In genomic region chr1:183344886-183345816, GRCm38 (mm10) we compare ENCODE assay signal across 8 mouse cellular contexts. TPM values are rescaled to one million over a fixed set of nuclear protein-coding genes. Genes with fewer than 3 reads are reported as not detected.
DNase-seq lines count a peak whose midpoint lies in the region; ATAC-seq and TF ChIP-seq lines count a peak whose summit lies in the region.

No protein-coding gene starts in this region.

- peaks cover 42% of the 10 kb centered on the region for H3K36me3 ChIP-seq in embryonic facial prominence, embryonic 15.5 days
- peaks cover 46% of the 10 kb centered on the region for H3K36me3 ChIP-seq in limb, embryonic 14.5 days (ENCODE audit: control insufficient read depth, insufficient read depth, low read length)
- peaks cover 10% of the 10 kb centered on the region; the same call in 1 of the 2 replicates for H3K36me3 ChIP-seq in midbrain, embryonic 16.5 days (ENCODE audit: control insufficient read depth, insufficient read depth, low read length)
- peaks cover 6% of the 10 kb centered on the region for H3K36me3 ChIP-seq in spleen, adult 2 months (ENCODE audit: control insufficient read depth, insufficient read depth, low read length)

- H3K4me2 ChIP-seq in embryonic facial prominence, embryonic 15.5 days (replicated peaks), result peak overlapping the region; percentile 90
- peak overlapping the region; percentile 85 for H3K4me2 ChIP-seq in limb, embryonic 14.5 days (replicated peaks; ENCODE audit: low read depth, low read length, severe bottlenecking)
- peak overlapping the region; percentile 97 for H3K4me2 ChIP-seq in midbrain, embryonic 16.5 days (ENCODE audit: low read length)

- no peaks in the 10 kb centered on the region for H3K9me3 ChIP-seq in embryonic facial prominence, embryonic 15.5 days (replicated peaks)
- H3K9me3 ChIP-seq in limb, embryonic 14.5 days (ENCODE audit: control insufficient read depth, low read length), result no peaks in the 10 kb centered on the region
- H3K9me3 ChIP-seq in midbrain, embryonic 16.5 days (replicated peaks; ENCODE audit: control insufficient read depth, low read length, poor library complexity, severe bottlenecking), result no peaks in the 10 kb centered on the region

- TF ChIP-seq CTCF in bone marrow macrophage, adult 2 months (IDR thresholded peaks at IDR 0.05; ENCODE audit: low read depth, low read length), result no peak
- TF ChIP-seq CTCF in spleen, adult 2 months (IDR thresholded peaks at IDR 0.05; ENCODE audit: extremely low read depth, insufficient read depth, insufficient read length, insufficient replicate concordance), result no peak

- H3K4me3 ChIP-seq in bone marrow macrophage, adult 2 months (ENCODE audit: insufficient read depth, low read length), result peak overlapping the region; percentile 78
- peak overlapping the region; percentile 92 for H3K4me3 ChIP-seq in embryonic facial prominence, embryonic 15.5 days (replicated peaks)
- peak overlapping the region; percentile 81 for H3K4me3 ChIP-seq in limb, embryonic 14.5 days (replicated peaks; ENCODE audit: low read length)
- peak overlapping the region; percentile 98 for H3K4me3 ChIP-seq in midbrain, embryonic 16.5 days (ENCODE audit: low read depth, low read length)
- H3K4me3 ChIP-seq in spleen, adult 2 months (ENCODE audit: extremely low read depth, insufficient read depth, insufficient read length), result peak overlapping the region; percentile 91

- ATAC-seq in embryonic facial prominence, embryonic 15.5 days (ENCODE audit: insufficient number of reproducible peaks, low FRiP score, low TSS enrichment, low read depth), result peak; percentile 91
- peak; percentile 95 for ATAC-seq in limb, embryonic 14.5 days (ENCODE audit: low FRiP score, low read depth)
- peak; percentile 97 for ATAC-seq in midbrain, embryonic 16.5 days

- no peaks in the 10 kb centered on the region for H3K27me3 ChIP-seq in embryonic facial prominence, embryonic 15.5 days
- no peaks in the 10 kb centered on the region for H3K27me3 ChIP-seq in limb, embryonic 14.5 days (ENCODE audit: control insufficient read depth, insufficient read depth, low read length)
- H3K27me3 ChIP-seq in midbrain, embryonic 16.5 days (ENCODE audit: control insufficient read depth, insufficient read depth, low read depth, low read length), result no peaks in the 10 kb centered on the region
- H3K27me3 ChIP-seq in spleen, adult 2 months (ENCODE audit: control insufficient read depth, insufficient read depth, low read length), result no peaks in the 10 kb centered on the region

- peak overlapping the region; percentile 91 for H3K9ac ChIP-seq in embryonic facial prominence, embryonic 15.5 days
- peak overlapping the region; percentile 81 for H3K9ac ChIP-seq in limb, embryonic 14.5 days (ENCODE audit: low read depth, low read length, severe bottlenecking)
- peak overlapping the region; percentile 92 for H3K9ac ChIP-seq in midbrain, embryonic 16.5 days (ENCODE audit: low read depth, low read length)

- peak overlapping the region; percentile 45 for H3K27ac ChIP-seq in bone marrow macrophage, adult 2 months (ENCODE audit: insufficient read depth, low read depth, low read length)
- H3K27ac ChIP-seq in embryonic facial prominence, embryonic 15.5 days (replicated peaks), result peak overlapping the region; percentile 86
- peak overlapping the region; percentile 59 for H3K27ac ChIP-seq in limb, embryonic 14.5 days (replicated peaks; ENCODE audit: low read depth, low read length)
- peak overlapping the region; percentile 79 for H3K27ac ChIP-seq in midbrain, embryonic 16.5 days (ENCODE audit: low read length)
- peak overlapping the region; percentile 91 for H3K27ac ChIP-seq in spleen, adult 2 months (ENCODE audit: insufficient read depth, low read length)

- TF ChIP-seq POLR2A in bone marrow macrophage, adult 2 months (IDR thresholded peaks at IDR 0.05; ENCODE audit: borderline replicate concordance, low read depth, low read length), result no peak
- TF ChIP-seq POLR2A in limb, embryonic 14.5 days (IDR thresholded peaks at IDR 0.05; ENCODE audit: borderline replicate concordance, extremely low read depth, insufficient read depth, insufficient read length), result no peak
- TF ChIP-seq POLR2A in spleen, adult 2 months (IDR thresholded peaks at IDR 0.05; ENCODE audit: low read depth, low read length), result peak; percentile 38; the same call in 1 of the 2 replicates

- DNase-seq in B cell, adult 2 months, result peak; percentile 91 to 92
- peak; percentile 84 for DNase-seq in heart, adult 8-10 months (ENCODE audit: low spot score)
- DNase-seq in kidney, adult 9 months, result peak; percentile 89
- peak; percentile 86 for DNase-seq in limb, embryonic 14.5 days (ENCODE audit: low spot score)
- peak; percentile 84 to 88 for DNase-seq in spleen, adult 2 months (ENCODE audit: low read depth in 1 of 2, low spot score in 2 of 2)

- WGBS in embryonic facial prominence, embryonic 15.5 days, result under 1% methylated on average over 72 of the region's 72 CpGs
- under 1% methylated on average over 71 of the region's 72 CpGs for WGBS in limb, embryonic 14.5 days
- 1% methylated on average over 70 of the region's 72 CpGs for WGBS in midbrain, embryonic 16.5 days
- under 1% methylated on average over 72 of the region's 72 CpGs for WGBS in spleen, adult 2 months

- peaks cover 9% of the 10 kb centered on the region for H3K4me1 ChIP-seq in bone marrow macrophage, adult 2 months (ENCODE audit: control insufficient read depth, insufficient read depth, low read length)
- peaks cover 15% of the 10 kb centered on the region for H3K4me1 ChIP-seq in embryonic facial prominence, embryonic 15.5 days
- peaks cover 6% of the 10 kb centered on the region for H3K4me1 ChIP-seq in limb, embryonic 14.5 days (ENCODE audit: control insufficient read depth, insufficient read depth, low read length)
- H3K4me1 ChIP-seq in midbrain, embryonic 16.5 days (ENCODE audit: control insufficient read depth, insufficient read depth, low read length), result peaks cover 15% of the 10 kb centered on the region
- H3K4me1 ChIP-seq in spleen, adult 2 months (ENCODE audit: control insufficient read depth, insufficient read depth, insufficient read length), result no peaks in the 10 kb centered on the region; the same call in 1 of the 2 replicates

RNA-seq across cellular contexts. Expression of gene Mia3, which starts 24.2 kb away (rescaled TPM):
- polyA plus RNA-seq in bone marrow macrophage, adult 2 months (2012; ENCODE audit: insufficient read depth, insufficient read length, missing spikeins), result 127 and 149 TPM in 2 replicates
- 118 and 122 TPM in 2 replicates for polyA plus RNA-seq in embryonic facial prominence, embryonic 15.5 days (2015; fragmentation: Nextera tagmentation; extraction: Ambion mirVana)
- 100 to 1,000 TPM; 115 to 126 (median 124) TPM for total RNA-seq in heart, adult 8-10 months (2022)
- polyA plus RNA-seq in limb, embryonic 14.5 days (2012; rRNA removed), result 117 and 139 TPM in 2 replicates
- 116 and 118 TPM in 2 replicates for polyA plus RNA-seq in limb, embryonic 14.5 days (2014; fragmentation: Nextera tagmentation; extraction: Ambion mirVana)
- 111 and 116 TPM in 2 replicates for polyA plus RNA-seq in midbrain, embryonic 16.5 days (2015; fragmentation: Nextera tagmentation; extraction: Ambion mirVana)
- polyA plus RNA-seq in spleen, adult 2 months (2012; rRNA removed), result 35.9 and 45.3 TPM in 2 replicates

RNA-seq across cellular contexts. Expression of gene Taf1a, which starts 43.6 kb away (rescaled TPM):
- 8.1 TPM in 2 replicates for polyA plus RNA-seq in bone marrow macrophage, adult 2 months (2012; ENCODE audit: insufficient read depth, insufficient read length, missing spikeins)
- polyA plus RNA-seq in embryonic facial prominence, embryonic 15.5 days (2015; fragmentation: Nextera tagmentation; extraction: Ambion mirVana), result 20.1 and 25.3 TPM in 2 replicates
- total RNA-seq in heart, adult 8-10 months (2022), result 10 to 100 TPM; 23.4 to 25.1 (median 23.9) TPM
- polyA plus RNA-seq in limb, embryonic 14.5 days (2012; rRNA removed), result 32.5 and 41.3 TPM in 2 replicates
- polyA plus RNA-seq in limb, embryonic 14.5 days (2014; fragmentation: Nextera tagmentation; extraction: Ambion mirVana), result 19.1 and 21.1 TPM in 2 replicates
- polyA plus RNA-seq in midbrain, embryonic 16.5 days (2015; fragmentation: Nextera tagmentation; extraction: Ambion mirVana), result 16.4 and 17.7 TPM in 2 replicates
- polyA plus RNA-seq in spleen, adult 2 months (2012; rRNA removed), result 4.4 and 5.7 TPM in 2 replicates

RNA-seq across cellular contexts. Expression of gene Brox, which starts 48.1 kb away (rescaled TPM):
- polyA plus RNA-seq in bone marrow macrophage, adult 2 months (2012; ENCODE audit: insufficient read depth, insufficient read length, missing spikeins), result 77.3 and 80.5 TPM in 2 replicates
- 40.9 and 42.6 TPM in 2 replicates for polyA plus RNA-seq in embryonic facial prominence, embryonic 15.5 days (2015; fragmentation: Nextera tagmentation; extraction: Ambion mirVana)
- total RNA-seq in heart, adult 8-10 months (2022), result 10 to 100 TPM; 27.0 to 35.3 (median 32.5) TPM
- 33.5 and 37.8 TPM in 2 replicates for polyA plus RNA-seq in limb, embryonic 14.5 days (2012; rRNA removed)
- 41.7 and 42.3 TPM in 2 replicates for polyA plus RNA-seq in limb, embryonic 14.5 days (2014; fragmentation: Nextera tagmentation; extraction: Ambion mirVana)
- 105 and 115 TPM in 2 replicates for polyA plus RNA-seq in midbrain, embryonic 16.5 days (2015; fragmentation: Nextera tagmentation; extraction: Ambion mirVana)
- polyA plus RNA-seq in spleen, adult 2 months (2012; rRNA removed), result 10.1 and 11.3 TPM in 2 replicates

RNA-seq across cellular contexts. Expression of gene Aida, which starts 48.8 kb away (rescaled TPM):
- 52.2 and 68.8 TPM in 2 replicates for polyA plus RNA-seq in bone marrow macrophage, adult 2 months (2012; ENCODE audit: insufficient read depth, insufficient read length, missing spikeins)
- polyA plus RNA-seq in embryonic facial prominence, embryonic 15.5 days (2015; fragmentation: Nextera tagmentation; extraction: Ambion mirVana), result 54.2 and 54.8 TPM in 2 replicates
- total RNA-seq in heart, adult 8-10 months (2022), result 10 to 100 TPM; 22.3 to 32.3 (median 28.5) TPM
- polyA plus RNA-seq in limb, embryonic 14.5 days (2012; rRNA removed), result 87.3 and 93.3 TPM in 2 replicates
- polyA plus RNA-seq in limb, embryonic 14.5 days (2014; fragmentation: Nextera tagmentation; extraction: Ambion mirVana), result 31.9 and 34.9 TPM in 2 replicates
- 50.8 and 55.1 TPM in 2 replicates for polyA plus RNA-seq in midbrain, embryonic 16.5 days (2015; fragmentation: Nextera tagmentation; extraction: Ambion mirVana)
- polyA plus RNA-seq in spleen, adult 2 months (2012; rRNA removed), result 12.8 and 13.6 TPM in 2 replicates

Comparison
In these comparisons a context has a peak if more than half of its experiments do, and no peak if none do; other contexts are left out.
1. Peak in every context shown above with its lines: DNase-seq, ATAC-seq, H3K4me3 ChIP-seq and H3K27ac ChIP-seq.